Mouse (Mus musculus): Measurements from ENCODE around the gene Mettl9.

Gene Mettl9

GRCm38 (mm10) chr7:121111321-121111720 lies 77.1 kb downstream of the Mettl9 start:
- no peak for DNase-seq

- no peak for DNase-seq
Observed at GRCm38 (mm10) chr7:121111762-121112161, 77.5 kb downstream of the Mettl9 start.

GRCm38 (mm10) chr7:121120143-121120818 lies 86.0 kb downstream of the Mettl9 start:
- DNase-seq: peak; percentile 38 to 62
